Mouse (Mus musculus) left cerebral cortex, postnatal 10 days (tissue): ENCODE measurements around the gene Taf1b. TPM values are rescaled to one million over a fixed set of nuclear protein-coding genes. Genes with fewer than 3 reads are reported as not detected.
"Not testable (repeated sequence)": the region's sequence is repeated elsewhere in the genome, so short reads cannot be mapped to it uniquely, and the experiment has no call there.

ENCODE experiments used
- DNase-seq, 2 experiments: peaks; one replicate each; pipeline ENCODE4 v3.0.0; 2021 to 2022; ENCODE audit warnings: low spot score in 2 of 2, mixed read lengths in 1 of 2; ENCODE audit errors: extremely low spot score in 1 of 2
- intact Hi-C: fragments of 180-260 bp; cut with DNase I; formaldehyde crosslinking; loops from one replicate; pipeline ENCODE4 v1.15.1; 2025
- total RNA-seq, 2 experiments: library from RNA; stranded (reverse); gene quantifications; 2 replicates each; pipeline ENCODE4 v1.2.3; 2021

Gene Taf1b
- total RNA-seq: 10 to 100 TPM; 34.8 to 36.1 TPM

GRCm38 (mm10) chr12:24498150-24498840 lies at the start of gene Taf1b:
TSS of gene Taf1b (plus strand) at chr12:24498359.
- DNase-seq: peak; percentile 80 to 91

GRCm38 (mm10) chr12:24460406-24460805 lies 37.8 kb upstream of the Taf1b start:
- DNase-seq: no peak
- intact Hi-C loops: no loop called here

More at GRCm38 (mm10) chr12:24498150-24498840, at the start of gene Taf1b:
- intact Hi-C loops: no loop called here

GRCm38 (mm10) chr12:24462121-24462520 lies 36.0 kb upstream of the Taf1b start:
- intact Hi-C loops, DNase-seq: not testable (repeated sequence)

GRCm38 (mm10) chr12:24463490-24463889 lies 34.7 kb upstream of the Taf1b start:
- intact Hi-C loops, DNase-seq: not testable (repeated sequence)

GRCm38 (mm10) chr12:24468966-24469365 lies 29.2 kb upstream of the Taf1b start:
- no peak for DNase-seq
- intact Hi-C loops: no loop called here

GRCm38 (mm10) chr12:24470943-24471342 lies 27.2 kb upstream of the Taf1b start:
- DNase-seq: peak; percentile 28 to 52
- intact Hi-C loops: loop anchor here (5.0 to 10.0 kb wide), 2 partner anchors 126 to 224 kb away; no protein-coding TSS in a partner anchor

- intact Hi-C loops: loop anchor here (5.0 to 10.0 kb wide), 2 partner anchors 124 to 222 kb away; no protein-coding TSS in a partner anchor
- DNase-seq: no peak
Observed at GRCm38 (mm10) chr12:24473221-24473620, 24.9 kb upstream of the Taf1b start.

- no peak for DNase-seq
- intact Hi-C loops: no loop called here
Observed at GRCm38 (mm10) chr12:24484930-24485329, 13.2 kb upstream of the Taf1b start.

GRCm38 (mm10) chr12:24486882-24487281 lies 11.3 kb upstream of the Taf1b start:
- DNase-seq: no peak
- intact Hi-C loops: no loop called here

GRCm38 (mm10) chr12:24492507-24492906 lies 5.7 kb upstream of the Taf1b start:
- intact Hi-C loops, DNase-seq: not testable (repeated sequence)

GRCm38 (mm10) chr12:24493011-24493410 lies 5.1 kb upstream of the Taf1b start:
- intact Hi-C loops: no loop called here
- no peak for DNase-seq

GRCm38 (mm10) chr12:24493412-24493811 lies 4.7 kb upstream of the Taf1b start:
- peak in 1 of 2 experiments; percentile 28 for DNase-seq
- intact Hi-C loops: no loop called here

GRCm38 (mm10) chr12:24494791-24495190 lies 3.4 kb upstream of the Taf1b start:
- intact Hi-C loops, DNase-seq: not testable (repeated sequence)

- intact Hi-C loops: not testable (repeated sequence)
- peak in 1 of 2 experiments; percentile 9 for DNase-seq
Observed at GRCm38 (mm10) chr12:24498841-24499485, 804 bp downstream of the Taf1b start.

GRCm38 (mm10) chr12:24517118-24517517 lies 19.0 kb downstream of the Taf1b start:
- intact Hi-C loops: loop anchor here (5.0 kb wide), 1 partner anchor 85 kb away; no protein-coding TSS in a partner anchor
- no peak for DNase-seq

- intact Hi-C loops: loop anchor here (5.0 kb wide), 1 partner anchor 51 kb away; the partner anchor contains the start of gene Grhl1
- peak in 1 of 2 experiments; percentile 22 for DNase-seq
Observed at GRCm38 (mm10) chr12:24521076-24521475, 22.9 kb downstream of the Taf1b start.

GRCm38 (mm10) chr12:24525065-24525464 lies 26.9 kb downstream of the Taf1b start:
- DNase-seq, intact Hi-C loops: not testable (repeated sequence)

GRCm38 (mm10) chr12:24536390-24536789 lies 38.2 kb downstream of the Taf1b start:
- DNase-seq: no peak
- intact Hi-C loops: loop anchor here (5.0 kb wide), 1 partner anchor 36 kb away; the partner anchor contains the start of gene Grhl1

- intact Hi-C loops: loop anchor here (5.0 kb wide), 1 partner anchor 35 kb away; the partner anchor contains the start of gene Grhl1
- no peak for DNase-seq
Observed at GRCm38 (mm10) chr12:24537201-24537600, 39.0 kb downstream of the Taf1b start.

GRCm38 (mm10) chr12:24537965-24538364 lies 39.8 kb downstream of the Taf1b start:
- peak in 1 of 2 experiments; percentile 31 for DNase-seq
- intact Hi-C loops: loop anchor here (5.0 kb wide), 1 partner anchor 34 kb away; the partner anchor contains the start of gene Grhl1
